Mouse (Mus musculus) 3T3-L1 (cell line): ENCODE measurements around the gene Cenpl.
"Not testable (repeated sequence)": the region's sequence is repeated elsewhere in the genome, so short reads cannot be mapped to it uniquely, and the experiment has no call there.

Experiments used
- DNase-seq: peaks from one replicate; pipeline ENCODE4 v3.0.0-alpha.2; 2015; ENCODE audit warnings: low read depth, low spot score

The Cenpl gene

DNA sequence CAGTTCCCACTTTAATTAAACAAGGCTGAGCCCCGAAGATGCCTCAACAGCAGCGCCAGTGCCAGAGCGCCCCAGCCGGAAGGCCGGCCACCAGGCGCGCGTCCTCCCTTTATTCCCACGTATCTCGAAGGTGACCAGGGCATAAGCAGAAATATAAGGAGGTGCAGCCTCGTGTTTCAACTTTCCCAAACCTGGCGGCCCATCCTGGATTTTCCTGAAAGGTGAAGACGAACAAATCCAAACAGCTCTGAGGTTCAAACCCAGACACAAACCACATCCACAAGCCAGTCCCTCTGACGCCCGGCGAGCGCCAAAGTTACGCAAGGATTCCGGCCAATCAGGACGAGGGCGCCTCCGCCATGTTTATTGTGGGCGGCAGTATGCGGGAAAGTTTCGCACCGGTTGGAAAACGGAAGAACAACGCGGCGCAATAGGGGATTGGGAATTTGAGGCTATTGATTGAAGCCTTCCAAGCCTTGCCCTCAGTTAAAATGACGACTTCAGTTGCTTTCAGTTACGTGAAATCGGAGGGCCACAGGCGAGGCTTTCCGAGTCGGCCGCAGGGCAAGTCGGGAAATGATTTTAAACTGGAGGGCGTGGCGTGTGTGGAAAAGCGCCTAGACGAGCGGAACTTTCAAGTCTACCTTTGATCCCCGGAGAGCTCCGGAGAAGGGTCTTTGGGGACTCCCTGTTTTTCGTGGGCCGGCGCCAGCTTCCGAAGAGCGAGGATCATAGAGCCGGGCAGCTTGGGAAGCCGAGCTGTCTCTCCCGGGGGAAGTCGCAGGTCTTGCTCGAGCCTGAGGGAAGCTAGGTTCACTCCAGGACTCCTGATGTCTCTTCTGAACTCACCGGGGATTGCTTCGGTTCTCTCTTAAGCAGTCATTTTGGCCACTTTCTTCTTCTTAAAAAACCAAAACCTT is at the start of gene Cenpl, which contains the start of gene Dars2:
TSS of gene Cenpl (plus strand) at position 362 of the 920 bp plus-strand sequence.
TSS of gene Dars2 (minus strand) at position 307 of the 920 bp plus-strand sequence.
- DNase-seq, result peak; percentile 99

- peak; percentile 84 for DNase-seq
These were observed 44.9 kb upstream of the Cenpl start for GRCm38 (mm10) chr1:161025410-161026210.

DNA sequence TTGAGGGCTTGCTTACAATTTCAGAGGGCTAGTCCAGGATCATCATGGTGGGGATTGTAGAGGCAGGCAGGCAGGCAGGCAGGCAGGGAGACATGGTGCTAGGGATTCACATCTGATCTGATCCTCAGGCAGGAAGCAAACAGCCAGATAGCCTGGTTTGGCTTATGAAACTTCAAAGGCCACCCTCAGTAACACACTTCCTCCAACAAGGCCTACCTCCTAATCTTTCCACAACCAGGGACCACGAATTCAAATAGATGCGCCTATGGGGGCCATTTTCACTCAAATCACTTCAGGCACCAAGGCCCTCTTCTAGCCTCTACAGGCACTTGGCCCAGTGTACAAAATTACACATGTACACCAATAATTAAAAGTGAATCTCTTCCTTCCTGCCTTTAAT is 43.3 kb upstream of the Cenpl start:
- DNase-seq, result no peak

GRCm38 (mm10) chr1:161028427-161028826 is 42.1 kb upstream of the Cenpl start:
- not testable (repeated sequence) for DNase-seq

DNA sequence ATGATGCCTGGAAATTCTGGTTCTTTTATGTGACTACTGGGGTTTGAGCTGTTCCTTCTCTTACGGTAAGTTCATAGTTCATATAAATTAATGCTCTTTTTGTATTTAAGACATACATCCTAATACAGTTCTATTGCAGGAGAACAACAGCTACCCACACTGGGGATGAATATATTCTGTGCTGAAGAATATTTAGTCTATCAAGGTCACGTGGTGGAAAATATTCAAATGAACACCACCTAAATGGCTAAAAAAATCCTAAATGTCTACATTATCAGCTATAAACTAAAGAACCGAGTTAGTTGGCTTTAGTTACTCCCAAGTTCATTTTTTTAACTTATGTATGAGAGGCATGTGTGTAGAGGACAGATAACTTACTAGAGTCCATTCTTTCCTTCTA is 40.5 kb upstream of the Cenpl start:
- DNase-seq, result no peak

DNA sequence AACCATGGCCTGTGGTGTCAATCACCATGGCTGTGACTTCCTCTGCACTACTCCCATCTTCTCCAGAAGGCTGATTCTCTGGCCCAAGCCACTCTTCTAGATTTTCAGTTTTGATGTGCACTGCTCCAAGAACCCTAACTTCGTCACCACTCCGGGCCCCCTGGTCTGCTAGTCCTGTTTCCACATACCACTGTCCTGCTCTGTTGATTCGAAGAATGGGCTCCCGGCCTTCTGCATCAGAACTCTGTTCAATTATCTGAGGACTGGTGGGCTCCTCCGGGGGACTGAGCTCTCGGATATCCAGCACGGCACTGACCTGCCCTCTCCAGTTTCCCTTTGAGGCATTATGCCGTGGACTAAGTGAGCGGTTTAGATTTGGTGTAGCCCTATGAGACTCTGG is 38.6 kb upstream of the Cenpl start:
- DNase-seq, result no peak

- DNase-seq, result no peak
These were observed 38.2 kb upstream of the Cenpl start for GRCm38 (mm10) chr1:161032345-161032744.

- peak; percentile 61 for DNase-seq
These were observed 36.6 kb upstream of the Cenpl start for GRCm38 (mm10) chr1:161033856-161034434.

- peak; percentile 99 for DNase-seq
These were observed 35.9 kb upstream of the Cenpl start, which contains the start of gene Zbtb37 for GRCm38 (mm10) chr1:161034435-161035280. Gene Zbtb37, minus strand, starts transcription at chr1:161034849.

DNA sequence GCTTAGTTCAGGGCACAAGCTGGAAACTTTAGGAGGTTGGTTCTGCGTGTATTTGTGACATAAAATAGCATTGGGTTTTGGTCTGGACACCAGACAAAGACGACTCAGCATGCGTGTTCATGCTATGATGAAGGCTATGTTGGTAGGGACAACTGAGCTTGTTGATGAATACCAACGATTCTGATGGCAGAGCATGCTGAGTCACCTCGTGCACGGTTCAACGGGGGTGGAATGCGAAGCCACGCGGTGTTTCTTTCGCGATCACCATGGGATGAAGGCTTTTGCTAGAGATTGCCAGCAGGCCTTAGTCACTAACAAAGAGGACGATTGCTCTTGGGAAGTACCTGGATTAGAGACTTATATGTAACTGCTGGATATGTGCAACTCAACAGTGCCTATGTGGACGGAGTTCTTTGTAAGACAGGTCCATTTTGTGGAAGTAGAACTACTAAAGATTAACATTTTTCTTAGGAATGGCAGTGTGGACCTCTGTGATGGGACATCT is 35.2 kb upstream of the Cenpl start:
- peak; percentile 76 for DNase-seq

DNA sequence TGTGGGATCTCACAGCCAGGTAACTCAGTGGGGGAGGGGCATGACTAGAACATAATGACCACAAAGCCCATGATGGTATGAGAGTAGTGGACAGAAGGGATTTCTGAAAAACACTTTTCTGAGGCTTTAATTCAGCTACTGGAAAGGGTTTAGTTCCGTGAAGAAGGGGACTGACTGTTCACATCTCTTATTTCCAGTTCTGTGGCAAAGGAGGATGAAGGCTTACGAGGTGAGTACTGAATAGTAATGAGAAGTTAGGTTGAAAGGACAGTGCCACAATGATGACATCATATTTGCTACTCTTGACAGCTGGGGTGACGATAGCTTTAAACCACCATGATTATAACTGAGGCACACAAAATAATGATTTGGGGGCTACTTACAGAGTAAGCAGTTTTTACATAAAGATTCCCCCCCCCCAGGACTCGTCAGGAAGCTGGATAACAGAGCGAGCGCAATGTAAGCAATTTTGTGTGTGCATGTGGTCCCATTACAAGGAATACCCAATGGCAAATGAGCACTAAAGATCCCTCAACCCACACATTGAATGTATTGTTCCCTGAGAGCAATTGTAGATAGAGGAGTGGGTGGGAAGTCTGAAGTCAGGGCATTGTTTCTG is 34.6 kb upstream of the Cenpl start:
- DNase-seq, result no peak

DNA sequence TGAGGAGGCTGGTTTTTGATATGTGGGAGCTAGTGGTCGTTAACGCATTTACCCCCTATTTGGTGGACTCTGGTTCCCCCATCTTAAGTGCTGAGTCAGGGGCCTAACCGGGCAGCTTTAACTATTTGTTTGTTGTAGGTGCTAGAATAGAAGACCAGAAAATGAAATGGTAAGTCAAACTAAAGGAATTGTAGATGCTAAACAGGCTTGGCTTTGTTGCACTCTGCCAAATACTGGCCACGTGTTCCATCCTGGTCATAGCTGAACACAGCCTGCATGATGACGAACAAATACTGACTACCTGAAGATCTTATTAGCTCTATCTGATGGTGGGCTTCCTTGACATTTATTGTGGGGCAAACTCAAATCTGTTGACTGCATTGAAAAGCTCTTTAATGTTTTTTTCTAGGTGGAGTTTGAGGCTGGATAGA is 34.1 kb upstream of the Cenpl start:
- peak; percentile 54 for DNase-seq

DNA sequence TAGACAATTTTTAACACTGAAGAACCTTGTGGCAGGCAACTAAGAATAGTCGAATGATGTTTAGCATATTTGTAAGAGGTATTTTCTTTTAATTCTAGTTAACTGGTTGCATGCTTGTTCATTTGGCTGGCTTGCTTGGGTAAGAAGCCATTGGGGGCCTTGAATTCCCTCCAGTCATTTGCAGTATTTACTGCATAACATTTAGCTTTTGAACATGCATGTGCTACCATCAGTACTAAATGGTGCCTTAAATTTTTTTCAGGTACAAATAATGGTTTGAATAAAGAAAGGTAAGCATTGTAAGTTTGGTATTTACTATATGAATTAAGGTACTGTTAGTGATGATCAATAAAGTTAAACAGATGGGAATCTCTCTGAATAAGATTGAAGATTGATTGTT is 33.5 kb upstream of the Cenpl start:
- no peak for DNase-seq

GRCm38 (mm10) chr1:161037599-161037998 is 32.9 kb upstream of the Cenpl start:
- DNase-seq, result peak; percentile 25

GRCm38 (mm10) chr1:161038004-161038403 is 32.5 kb upstream of the Cenpl start:
- DNase-seq, result peak; percentile 32

GRCm38 (mm10) chr1:161038968-161039721 is 31.4 kb upstream of the Cenpl start:
- DNase-seq, result peak; percentile 28

DNA sequence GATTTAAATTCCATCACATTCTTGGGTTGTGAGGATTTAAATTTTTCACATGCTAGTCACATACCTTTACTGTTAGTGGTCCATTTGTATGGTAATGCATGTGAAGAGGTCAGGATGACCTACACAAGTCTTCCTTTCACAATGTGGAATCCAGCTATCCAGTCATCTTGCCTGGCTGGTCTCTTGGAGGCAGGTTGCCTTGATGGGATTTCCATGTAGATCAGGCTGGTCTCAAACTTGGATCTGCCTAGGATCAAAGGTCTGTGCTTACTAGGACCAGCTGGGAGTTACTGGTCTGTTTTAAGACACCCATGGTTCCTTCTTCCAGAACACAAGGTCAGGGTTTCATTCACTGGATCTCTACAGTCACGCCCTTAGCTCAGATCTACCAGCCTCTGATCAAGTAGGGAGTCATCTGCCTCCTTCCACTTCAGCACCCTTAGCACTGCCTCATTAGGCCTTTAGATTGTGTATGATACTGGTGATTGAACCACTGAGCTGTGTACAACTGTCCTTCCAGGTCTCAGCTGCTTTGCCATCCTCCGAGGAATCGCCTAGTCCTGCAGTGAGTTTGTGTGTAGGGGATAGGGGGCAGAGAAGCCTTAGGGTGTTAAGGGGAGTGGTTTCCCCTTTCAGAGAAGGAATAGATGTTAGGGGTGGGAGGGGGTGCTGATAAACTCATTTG is 30.6 kb upstream of the Cenpl start:
- peak; percentile 75 for DNase-seq

DNA sequence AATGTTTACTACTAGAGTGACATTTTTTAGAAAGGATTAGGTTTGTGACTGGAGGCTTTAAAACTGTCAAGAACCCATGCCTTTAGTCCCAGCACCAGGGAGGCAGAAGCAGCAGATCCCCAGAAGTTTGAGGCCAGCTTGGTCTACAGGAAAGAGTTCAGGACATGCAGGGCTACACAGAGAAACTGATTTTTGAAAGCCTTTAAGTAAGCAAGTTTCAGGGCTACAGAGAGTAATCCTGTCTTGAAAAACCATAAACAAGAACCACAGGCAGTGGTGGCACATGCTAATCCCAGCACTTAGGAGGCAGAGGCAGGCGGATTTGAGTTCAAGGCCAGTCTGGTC is 30.1 kb upstream of the Cenpl start:
- DNase-seq, result peak; percentile 54

GRCm38 (mm10) chr1:161040855-161041254 is 29.7 kb upstream of the Cenpl start:
- peak; percentile 56 for DNase-seq
